Mouse (Mus musculus): ENCODE measurements around the gene Cacnb4. TPM values are rescaled to one million over a fixed set of nuclear protein-coding genes. Genes with fewer than 3 reads are reported as not detected.

The Cacnb4 gene
- polyA plus RNA-seq, 2 experiments from 2014 or later = 0.28 to 0.42 TPM

DNA sequence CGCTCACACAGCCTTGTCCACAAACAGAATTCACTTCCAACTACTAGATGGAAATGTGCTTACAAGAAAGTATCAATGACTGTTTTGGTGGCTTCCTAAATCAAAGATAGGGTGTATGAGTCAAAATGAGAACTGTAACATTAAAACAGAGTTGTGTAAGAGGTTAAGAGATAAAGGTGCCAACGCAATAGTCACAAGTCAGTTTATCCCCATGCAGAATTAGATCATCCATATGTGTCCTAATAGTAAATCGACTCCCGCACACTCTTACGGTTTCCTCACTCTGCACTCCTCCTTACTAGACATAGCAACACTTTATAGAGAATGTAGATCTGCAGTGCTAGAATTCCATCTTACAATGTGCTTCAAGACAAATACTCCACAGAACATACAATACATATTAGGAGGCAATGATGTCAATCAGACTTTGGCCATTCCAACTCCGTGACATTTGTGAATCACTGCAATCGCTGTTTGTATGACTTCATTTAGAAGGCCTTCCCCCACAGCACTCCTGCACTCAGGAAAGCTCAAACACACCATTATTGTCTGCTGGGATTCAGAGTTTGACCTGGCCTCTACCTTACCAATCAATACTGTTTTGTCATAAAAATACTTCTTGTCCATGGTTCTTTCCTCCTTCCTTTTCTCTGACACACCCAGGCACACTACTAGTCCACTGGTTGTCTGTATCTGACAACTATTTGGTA is 256.5 kb downstream of the Cacnb4 start:
- ATAC-seq = no peak

DNA sequence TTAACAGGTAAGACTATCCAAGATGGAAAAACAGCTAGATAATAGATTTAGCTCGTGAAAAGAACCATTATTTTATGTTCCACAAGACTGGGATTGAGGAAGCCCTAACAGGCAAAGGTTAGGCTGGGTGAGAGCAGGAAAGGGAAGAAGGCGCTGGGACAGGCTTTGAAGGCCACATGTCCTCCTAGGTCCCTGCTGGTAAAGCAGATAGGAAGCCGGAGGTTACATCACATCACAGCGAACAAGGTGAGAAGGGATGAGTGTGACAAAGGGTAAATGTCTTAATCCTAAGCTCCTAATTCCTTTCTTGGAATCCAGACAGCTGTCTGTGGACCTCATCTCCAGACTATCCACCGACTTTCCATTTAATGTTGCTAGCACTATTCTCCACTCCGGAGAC is 257.3 kb downstream of the Cacnb4 start:
- ATAC-seq = no peak

DNA sequence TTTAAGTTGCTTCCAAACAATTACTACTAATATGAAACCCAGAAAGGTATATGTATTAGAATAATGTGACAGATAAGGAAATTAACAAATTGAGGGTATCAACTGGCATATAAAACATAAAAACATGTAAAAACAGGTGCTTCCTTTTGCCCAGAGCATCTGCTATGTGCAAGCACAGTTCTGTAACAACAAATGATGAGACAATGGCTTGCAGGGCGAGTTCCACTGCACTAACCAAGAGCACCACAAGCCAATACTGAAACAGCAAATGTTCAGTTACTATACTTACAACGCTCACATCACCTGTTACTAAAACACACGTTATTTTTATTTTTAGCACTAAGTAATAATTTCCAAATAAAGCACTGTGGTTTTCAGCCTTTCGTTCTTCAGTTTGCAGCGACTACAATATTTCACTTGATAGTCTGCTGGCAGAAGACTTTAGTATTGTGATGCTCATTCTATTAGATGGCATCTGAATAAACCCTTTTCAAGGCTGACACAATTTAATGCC is 264.1 kb downstream of the Cacnb4 start:
- no peak for ATAC-seq

DNA sequence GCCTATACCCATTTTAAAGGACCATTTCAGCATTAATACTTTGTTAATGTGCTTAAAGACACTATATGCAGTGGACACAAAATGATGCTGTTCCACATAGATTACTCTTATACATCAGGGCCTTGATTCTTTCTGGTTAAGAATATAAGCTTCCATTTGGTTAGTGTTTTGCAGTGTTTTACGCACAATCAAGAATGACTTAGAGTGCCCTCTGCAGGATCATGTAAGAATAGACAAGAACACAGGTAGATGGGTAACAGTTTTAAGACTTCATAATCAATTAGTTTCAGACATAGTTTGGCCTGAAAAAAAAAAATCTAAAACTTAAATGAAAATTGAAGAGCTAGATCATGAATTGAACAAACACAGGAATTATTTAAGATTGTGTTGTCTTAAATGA is 270.2 kb downstream of the Cacnb4 start:
- peak; percentile 84 for ATAC-seq

DNA sequence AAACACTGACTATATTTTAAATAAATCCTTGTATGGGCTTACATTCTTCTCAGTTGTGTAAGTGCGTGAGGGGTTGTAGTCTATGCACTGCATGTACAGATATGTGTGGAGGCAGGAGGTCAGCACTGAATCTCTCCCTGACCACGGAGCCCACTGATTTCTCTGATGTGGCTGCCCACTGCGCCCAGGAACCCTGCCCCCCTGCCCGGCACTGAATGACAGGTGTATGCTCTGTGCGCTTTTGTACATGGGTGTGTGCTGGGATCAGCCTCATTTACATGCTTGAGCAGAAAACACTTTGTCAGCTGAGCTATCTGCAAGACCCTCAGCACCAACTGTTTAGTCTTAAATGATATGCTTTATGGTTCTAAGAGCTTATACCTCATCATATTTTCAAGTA is 271.4 kb downstream of the Cacnb4 start:
- ATAC-seq = no peak

DNA sequence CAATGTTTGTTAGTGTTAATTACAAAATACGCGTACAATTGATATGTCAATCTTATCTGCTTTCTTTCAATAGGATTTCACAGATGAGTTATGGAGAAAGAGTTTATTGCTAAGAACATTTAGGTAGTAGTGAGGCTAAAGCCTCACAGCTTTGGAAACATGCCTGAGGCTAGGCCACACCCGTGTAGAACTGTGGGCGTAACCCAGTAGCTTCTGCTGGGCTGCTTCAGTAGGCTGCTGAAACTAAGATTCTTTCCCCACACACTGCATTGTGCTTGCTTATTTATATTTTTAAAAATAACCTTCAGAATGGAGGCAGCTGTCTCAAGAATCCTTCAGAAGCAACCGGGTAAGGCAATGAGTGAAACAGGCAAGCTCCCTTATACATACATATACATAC is 282.1 kb downstream of the Cacnb4 start:
- ATAC-seq = peak; percentile 37

DNA sequence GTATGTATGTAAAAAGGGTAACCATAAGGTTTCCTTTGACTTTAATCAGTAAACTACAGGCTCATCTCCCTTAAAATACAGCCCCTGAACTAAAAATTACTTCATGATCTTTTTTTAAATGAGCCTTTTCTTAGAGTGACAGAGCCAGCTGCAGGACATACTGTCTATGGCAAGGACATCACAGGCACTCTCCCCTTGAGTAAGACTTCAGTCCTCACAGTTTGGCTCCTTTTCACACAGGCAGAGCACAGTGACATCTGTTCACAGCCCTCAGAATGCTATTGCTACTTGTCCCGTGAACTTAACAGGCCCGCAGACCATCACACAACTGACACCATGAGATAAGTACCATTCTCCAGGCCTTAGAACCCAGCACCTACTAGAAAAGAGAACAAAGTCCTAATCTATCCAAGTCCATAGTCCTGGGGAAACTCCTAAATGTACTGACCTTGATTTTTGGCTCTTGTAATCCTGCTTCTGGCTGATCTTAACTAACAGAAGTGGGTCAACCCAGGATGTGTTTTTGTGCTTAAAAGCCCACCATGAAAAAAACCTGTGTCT is 286.1 kb downstream of the Cacnb4 start:
- ATAC-seq = no peak

DNA sequence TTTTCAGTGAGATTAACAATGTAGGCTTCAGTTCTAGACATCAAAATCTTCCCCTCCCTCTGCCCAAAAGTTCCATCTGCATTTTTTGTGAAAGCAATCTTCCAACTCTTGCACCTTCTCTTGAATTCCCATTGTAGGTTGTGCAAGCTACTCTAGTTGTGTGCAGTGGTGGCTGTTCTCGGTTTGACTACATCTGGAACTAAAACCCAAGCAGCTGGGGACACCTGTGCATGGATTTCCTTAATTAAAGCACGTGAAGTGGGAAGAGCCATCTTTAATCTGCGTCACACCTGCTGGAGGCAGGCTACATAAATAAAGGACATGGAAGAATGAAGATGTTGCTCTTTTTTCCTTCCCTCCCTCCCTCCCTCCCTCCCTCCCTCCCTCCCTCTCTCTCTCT is 286.7 kb downstream of the Cacnb4 start:
- ATAC-seq = no peak

DNA sequence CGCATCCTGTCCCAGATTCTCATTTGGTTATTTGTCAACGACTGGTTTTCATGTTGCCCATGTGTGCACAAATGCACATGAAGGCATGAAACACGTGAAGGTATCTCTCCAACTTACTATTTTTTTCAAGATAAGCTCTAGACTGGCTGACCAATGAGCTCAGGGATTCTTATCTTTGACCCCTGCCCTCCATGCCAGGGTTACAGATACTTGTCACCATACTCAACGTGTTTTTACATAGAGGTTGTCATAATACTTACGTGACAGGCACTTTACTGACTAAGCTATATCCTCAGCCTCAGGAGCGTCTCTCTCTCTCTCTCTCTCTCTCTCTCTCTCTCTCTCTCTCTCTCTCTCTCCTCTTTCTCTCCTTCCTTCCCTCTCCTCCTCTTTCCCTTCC is 290.2 kb downstream of the Cacnb4 start:
- ATAC-seq = no peak

DNA sequence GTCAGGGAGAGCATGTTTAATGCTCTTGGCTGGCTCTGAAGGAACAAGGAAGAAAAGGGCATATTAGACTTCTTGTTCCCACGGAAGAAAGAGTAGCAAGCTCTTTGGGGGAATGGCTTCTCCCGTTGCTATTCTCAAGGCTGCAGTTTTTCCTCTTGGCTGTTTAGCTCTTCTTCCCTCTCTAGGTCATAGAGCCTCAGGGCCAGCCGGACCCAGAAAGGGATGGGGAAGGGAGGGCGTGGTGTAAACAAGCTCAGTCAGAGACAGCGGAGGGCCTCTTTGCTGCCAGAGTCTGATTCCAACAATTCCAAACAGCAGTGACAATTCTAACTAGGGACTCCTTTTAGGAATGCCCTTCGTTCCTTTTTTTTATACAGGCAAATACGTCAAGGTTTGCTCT is 290.6 kb downstream of the Cacnb4 start:
- no peak for ATAC-seq

DNA sequence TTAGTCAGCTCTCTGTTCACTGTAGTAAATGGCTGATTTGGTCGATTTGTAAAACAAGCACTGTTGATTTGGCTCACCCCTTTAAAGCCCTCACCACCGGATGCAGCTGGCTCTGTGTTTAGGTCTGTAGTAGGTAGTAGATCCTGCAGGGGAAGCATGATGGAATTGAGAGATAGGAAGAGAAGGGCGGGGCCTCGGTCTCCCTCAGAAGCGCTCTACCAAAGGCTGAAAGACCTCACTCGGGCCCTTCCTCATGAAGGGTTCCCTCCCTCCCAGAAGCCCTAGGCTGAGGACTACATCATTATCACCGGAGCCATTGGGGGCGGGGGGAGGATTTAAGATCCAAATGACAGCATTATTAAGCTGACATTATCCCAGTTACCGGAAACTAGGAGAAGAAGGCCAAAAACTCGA is 297.8 kb downstream of the Cacnb4 start:
- ATAC-seq = peak; percentile 95

DNA sequence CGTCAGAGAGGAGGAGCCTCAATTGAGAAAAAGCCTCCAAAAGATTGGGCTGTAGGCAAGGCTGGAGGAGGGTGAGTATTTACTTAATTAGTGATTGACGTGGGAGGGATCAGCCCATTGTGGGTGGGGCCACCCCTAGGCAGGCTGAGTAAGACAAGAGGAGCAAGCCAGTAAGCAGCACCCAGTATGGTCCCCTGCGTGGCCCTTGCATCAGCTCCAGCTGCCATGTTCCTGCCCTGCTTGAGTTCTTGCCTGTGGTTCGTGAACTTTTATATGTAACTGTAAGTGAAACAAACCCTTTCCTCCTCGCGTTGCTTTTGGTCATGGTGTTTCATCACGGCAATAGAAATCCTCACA is 298.2 kb downstream of the Cacnb4 start, which contains the start of gene Neb:
Neb (minus strand) TSS at position 27 of the 357 bp plus-strand sequence.
- ATAC-seq = peak; percentile 68

Other genes starting within 250 kb of the Cacnb4 start
- gene Stam2, start 65.5 kb upstream of the Cacnb4 start, polyA plus RNA-seq (2017; shearing (Covaris generic)) = 10 to 100 TPM; 39.3 to 47.8 TPM
- under 1 TPM; 0.36 to 0.49 TPM for gene Fmnl2, start 181.0 kb upstream of the Cacnb4 start, polyA plus RNA-seq (2017; shearing (Covaris generic))

Data from CD4-positive, CD25-positive, alpha-beta regulatory T cell, adult 4 months (primary cell).